Mouse (Mus musculus) liver, adult 2 months (tissue): ENCODE data around the gene Gemin7.

Experiments used
- CTCF ChIP-seq: fragments of 200-500 bp; IDR thresholded peaks from 2 replicates; pipeline ENCODE4 v1.5.1; 2011; ENCODE audit warnings: low read depth, low read length, control low read depth
- POLR2A ChIP-seq: fragments of 200-500 bp; IDR thresholded peaks from 2 replicates; pipeline ENCODE4 v1.6.1; 2011; ENCODE audit warnings: low read length, control low read depth; ENCODE audit not compliant: insufficient read depth; ENCODE audit errors: extremely low read depth

GRCm38 (mm10) chr7:19620811-19621210 is 43.4 kb upstream of the Gemin7 start:
- TF ChIP-seq POLR2A (no peak), CTCF (no peak)
